Mouse (Mus musculus): ENCODE results near the gene Lamtor2. TPM values are rescaled to one million over a fixed set of nuclear protein-coding genes. Genes with fewer than 3 reads are reported as not detected.

The Lamtor2 gene
- polyA plus RNA-seq, 1 experiment from 2014 or later: 86.9 TPM

GRCm38 (mm10) chr3:88502641-88503504, 50.0 kb downstream of the Lamtor2 start:
- Histone ChIP-seq H3K4me3 (ENCODE audit: low read depth, low read length) (peak overlapping the region; percentile 89), H3K4me1 (ENCODE audit: control insufficient read depth, insufficient read depth, low read length) (peaks cover 32% of the 10 kb centered on the region), H3K9me3 (replicated peaks; ENCODE audit: control insufficient read depth, low read length) (no peaks in the 10 kb centered on the region), H3K9ac (ENCODE audit: low read depth, low read length) (peak overlapping the region; percentile 88), H3K27ac (ENCODE audit: low read depth, low read length) (peak overlapping the region; percentile 82), H3K36me3 (ENCODE audit: control insufficient read depth, insufficient read depth, low read length) (no peaks in the 10 kb centered on the region), H3K27me3 (ENCODE audit: control insufficient read depth, insufficient read depth, low read length) (no peaks in the 10 kb centered on the region), H3K4me2 (peak overlapping the region; percentile 100)
- under 1% methylated on average over 51 of the region's 55 CpGs for WGBS (ENCODE audit: insufficient replicate concordance)
- ATAC-seq (replicated peaks; ENCODE audit: insufficient number of reproducible peaks, low FRiP score, low TSS enrichment): peak; percentile 85

GRCm38 (mm10) chr3:88502031-88502571, 50.8 kb downstream of the Lamtor2 start:
- H3K27me3 ChIP-seq (ENCODE audit: control insufficient read depth, insufficient read depth, low read length): no peaks in the 10 kb centered on the region
- H3K9me3 ChIP-seq (replicated peaks; ENCODE audit: control insufficient read depth, low read length): no peaks in the 10 kb centered on the region
- H3K9ac ChIP-seq (ENCODE audit: low read depth, low read length): peak overlapping the region; percentile 88
- H3K27ac ChIP-seq (ENCODE audit: low read depth, low read length): peak overlapping the region; percentile 82
- peak overlapping the region; percentile 100 for H3K4me2 ChIP-seq
- H3K4me3 ChIP-seq (ENCODE audit: low read depth, low read length): peak overlapping the region; percentile 89
- 9% methylated on average over 11 of the region's 11 CpGs for WGBS (ENCODE audit: insufficient replicate concordance)
- no peaks in the 10 kb centered on the region for H3K36me3 ChIP-seq (ENCODE audit: control insufficient read depth, insufficient read depth, low read length)
- peaks cover 30% of the 10 kb centered on the region for H3K4me1 ChIP-seq (ENCODE audit: control insufficient read depth, insufficient read depth, low read length)
- ATAC-seq (replicated peaks; ENCODE audit: insufficient number of reproducible peaks, low FRiP score, low TSS enrichment): no peak

GRCm38 (mm10) chr3:88501366-88502030, 51.4 kb downstream of the Lamtor2 start:
- 49% methylated on average over 6 of the region's 6 CpGs for WGBS (ENCODE audit: insufficient replicate concordance)
- Histone ChIP-seq H3K4me2 (peak overlapping the region; percentile 100), H3K9me3 (replicated peaks; ENCODE audit: control insufficient read depth, low read length) (no peaks in the 10 kb centered on the region), H3K4me1 (ENCODE audit: control insufficient read depth, insufficient read depth, low read length) (peaks cover 33% of the 10 kb centered on the region), H3K27ac (ENCODE audit: low read depth, low read length) (peak overlapping the region; percentile 82), H3K36me3 (ENCODE audit: control insufficient read depth, insufficient read depth, low read length) (no peaks in the 10 kb centered on the region), H3K4me3 (ENCODE audit: low read depth, low read length) (peak overlapping the region; percentile 89), H3K9ac (ENCODE audit: low read depth, low read length) (peak overlapping the region; percentile 88), H3K27me3 (ENCODE audit: control insufficient read depth, insufficient read depth, low read length) (no peaks in the 10 kb centered on the region)
- no peak for ATAC-seq (replicated peaks; ENCODE audit: insufficient number of reproducible peaks, low FRiP score, low TSS enrichment)

DNA sequence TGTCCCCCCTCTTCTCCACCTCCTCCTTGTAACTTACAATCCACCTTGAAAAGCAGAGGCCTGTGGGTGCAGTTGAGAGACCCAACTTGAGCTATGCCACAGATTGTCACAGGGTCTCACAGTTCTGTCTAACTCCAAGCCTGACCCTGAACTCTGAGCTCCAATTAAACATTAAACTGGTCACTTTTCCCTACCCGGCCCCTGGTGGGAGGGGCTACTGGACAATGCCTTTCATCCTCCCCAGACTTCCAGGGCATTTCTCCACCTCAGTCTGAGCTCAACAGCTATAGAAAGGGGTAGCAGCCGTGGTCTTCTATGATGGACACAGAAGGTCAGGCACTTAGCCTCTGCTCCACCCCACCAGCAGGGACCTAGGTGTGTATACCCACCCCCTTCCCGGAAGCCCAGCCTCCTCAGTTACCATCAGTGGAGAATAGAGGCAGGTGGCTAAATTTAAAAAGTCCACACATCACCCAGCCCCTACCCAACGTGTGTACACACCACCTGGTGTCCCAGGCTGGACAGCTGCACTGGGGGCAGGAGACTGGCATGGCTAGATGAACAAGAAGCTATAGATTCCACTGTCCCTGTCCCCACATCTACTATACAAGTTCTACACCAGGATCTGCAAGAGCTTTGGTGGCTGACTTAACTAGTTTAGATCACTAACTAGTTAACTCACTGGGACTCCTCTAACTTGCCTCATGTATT, 52.1 kb downstream of the Lamtor2 start:
- peaks cover 40% of the 10 kb centered on the region for H3K4me1 ChIP-seq (ENCODE audit: control insufficient read depth, insufficient read depth, low read length)
- 54% methylated on average over 4 of the region's 4 CpGs for WGBS (ENCODE audit: insufficient replicate concordance)
- H3K4me2 ChIP-seq: peak overlapping the region; percentile 100
- H3K27ac ChIP-seq (ENCODE audit: low read depth, low read length): no peak overlapping the region
- no peaks in the 10 kb centered on the region for H3K36me3 ChIP-seq (ENCODE audit: control insufficient read depth, insufficient read depth, low read length)
- no peak for ATAC-seq (replicated peaks; ENCODE audit: insufficient number of reproducible peaks, low FRiP score, low TSS enrichment)
- H3K9me3 ChIP-seq (replicated peaks; ENCODE audit: control insufficient read depth, low read length): no peaks in the 10 kb centered on the region
- 0 out of 2 replicates have a peak overlapping the region, but pooled peaks have one; percentile 22 for H3K9ac ChIP-seq (ENCODE audit: low read depth, low read length)
- no peaks in the 10 kb centered on the region for H3K27me3 ChIP-seq (ENCODE audit: control insufficient read depth, insufficient read depth, low read length)
- H3K4me3 ChIP-seq (ENCODE audit: low read depth, low read length): peak overlapping the region; percentile 89

- H3K36me3 ChIP-seq (ENCODE audit: control insufficient read depth, insufficient read depth, low read length): no peaks in the 10 kb centered on the region
- no peak overlapping the region for H3K27ac ChIP-seq (ENCODE audit: low read depth, low read length)
- peaks cover 47% of the 10 kb centered on the region for H3K4me1 ChIP-seq (ENCODE audit: control insufficient read depth, insufficient read depth, low read length)
- H3K9ac ChIP-seq (ENCODE audit: low read depth, low read length): no peak overlapping the region
- no peak for ATAC-seq (replicated peaks; ENCODE audit: insufficient number of reproducible peaks, low FRiP score, low TSS enrichment)
- no peak overlapping the region for H3K4me3 ChIP-seq (ENCODE audit: low read depth, low read length)
- H3K4me2 ChIP-seq: no peak overlapping the region; the same call in 1 of the 2 replicates
- no peaks in the 10 kb centered on the region for H3K9me3 ChIP-seq (replicated peaks; ENCODE audit: control insufficient read depth, low read length)
- WGBS (ENCODE audit: insufficient replicate concordance): 79% methylated on average over 7 of the region's 7 CpGs
- no peaks in the 10 kb centered on the region for H3K27me3 ChIP-seq (ENCODE audit: control insufficient read depth, insufficient read depth, low read length)
Measured at GRCm38 (mm10) chr3:88500087-88500486, 52.8 kb downstream of the Lamtor2 start.

MicroRNA genes within 50 kb of the gene (microRNA counts, 519-probe panel; counts per million panel counts)
- microRNA mmu-miR-1905: 32.2 counts per million

Small RNA genes within 50 kb of the gene (microRNA-seq; reads per million reads assigned to microRNA genes)
- gene Mir1905 (ENCODE audit: borderline number of aligned reads): not detected

Other genes with a start within 250 kb of the Lamtor2 start
- gene Glmp, start 228.1 kb downstream of the Lamtor2 start, polyA plus RNA-seq (2014; fragmentation: Nextera tagmentation; extraction: Ambion mirVana): 106 and 118 TPM in 2 replicates
- 1.3 TPM in 2 replicates for gene Tmem79, start 216.9 kb downstream of the Lamtor2 start, polyA plus RNA-seq (2014; fragmentation: Nextera tagmentation; extraction: Ambion mirVana)
- 35.2 and 37.8 TPM in 2 replicates for gene Smg5, start 216.8 kb downstream of the Lamtor2 start, polyA plus RNA-seq (2014; fragmentation: Nextera tagmentation; extraction: Ambion mirVana)
- gene Paqr6, start 188.5 kb downstream of the Lamtor2 start, polyA plus RNA-seq (2014; fragmentation: Nextera tagmentation; extraction: Ambion mirVana): 2.7 and 3.0 TPM in 2 replicates
- gene Bglap3, start 180.3 kb downstream of the Lamtor2 start, polyA plus RNA-seq (2014; fragmentation: Nextera tagmentation; extraction: Ambion mirVana): not detected in 2 replicates
- not detected in 2 replicates for gene Bglap2, start 174.4 kb downstream of the Lamtor2 start, polyA plus RNA-seq (2014; fragmentation: Nextera tagmentation; extraction: Ambion mirVana)
- not detected in 2 replicates for gene Bglap, start 168.6 kb downstream of the Lamtor2 start, polyA plus RNA-seq (2014; fragmentation: Nextera tagmentation; extraction: Ambion mirVana)
- 115 and 118 TPM in 2 replicates for gene Pmf1, start 142.7 kb downstream of the Lamtor2 start, polyA plus RNA-seq (2014; fragmentation: Nextera tagmentation; extraction: Ambion mirVana)
- 14.8 and 15.6 TPM in 2 replicates for gene Slc25a44, start 127.9 kb downstream of the Lamtor2 start, polyA plus RNA-seq (2014; fragmentation: Nextera tagmentation; extraction: Ambion mirVana)
- gene Sema4a, start 91.9 kb downstream of the Lamtor2 start, polyA plus RNA-seq (2014; fragmentation: Nextera tagmentation; extraction: Ambion mirVana): 0.80 and 0.92 TPM in 2 replicates
- 78.2 and 82.0 TPM in 2 replicates for gene Lmna, start 43.1 kb downstream of the Lamtor2 start, polyA plus RNA-seq (2014; fragmentation: Nextera tagmentation; extraction: Ambion mirVana)
- 16.5 and 16.9 TPM in 2 replicates for gene Mex3a, start 20.7 kb downstream of the Lamtor2 start, polyA plus RNA-seq (2014; fragmentation: Nextera tagmentation; extraction: Ambion mirVana)
- 0.21 TPM in 1 of 2 replicates, not detected in the other for gene Rab25, start 4.8 kb downstream of the Lamtor2 start, polyA plus RNA-seq (2014; fragmentation: Nextera tagmentation; extraction: Ambion mirVana)
- 48.8 and 49.5 TPM in 2 replicates for gene Ubqln4, start 684 bp upstream of the Lamtor2 start, polyA plus RNA-seq (2014; fragmentation: Nextera tagmentation; extraction: Ambion mirVana)
- 206 and 229 TPM in 2 replicates for gene Ssr2, start 22.8 kb upstream of the Lamtor2 start, polyA plus RNA-seq (2014; fragmentation: Nextera tagmentation; extraction: Ambion mirVana)
- 91.4 and 102 TPM in 2 replicates for gene Arhgef2, start 52.9 kb upstream of the Lamtor2 start, polyA plus RNA-seq (2014; fragmentation: Nextera tagmentation; extraction: Ambion mirVana)
- not detected in 2 replicates for gene Rxfp4, start 100.1 kb upstream of the Lamtor2 start, polyA plus RNA-seq (2014; fragmentation: Nextera tagmentation; extraction: Ambion mirVana)
- 68.2 and 69.8 TPM in 2 replicates for gene Khdc4, start 132.7 kb upstream of the Lamtor2 start, polyA plus RNA-seq (2014; fragmentation: Nextera tagmentation; extraction: Ambion mirVana)
- gene Rit1, start 163.8 kb upstream of the Lamtor2 start, polyA plus RNA-seq (2014; fragmentation: Nextera tagmentation; extraction: Ambion mirVana): 49.7 and 50.4 TPM in 2 replicates
- gene Syt11, start 222.1 kb upstream of the Lamtor2 start, polyA plus RNA-seq (2014; fragmentation: Nextera tagmentation; extraction: Ambion mirVana): 11.8 and 15.8 TPM in 2 replicates